Mouse (Mus musculus): Measurements from ENCODE around the gene Nsf.

Nsf gene

GRCm38 (mm10) chr11:103773387-103774227, 180.2 kb downstream of the Nsf start, which contains the start of gene Wnt3:
Wnt3 (plus strand) TSS chr11:103774150.
- no peak for DNase-seq (ENCODE audit: low read depth, low spot score)

GRCm38 (mm10) chr11:103772505-103773386, 181.1 kb downstream of the Nsf start:
- no peak for DNase-seq (ENCODE audit: low read depth, low spot score)

Data from WW6 (cell line).